Mouse (Mus musculus): ENCODE data around the gene Mfsd2a. TPM values are rescaled to one million over a fixed set of nuclear protein-coding genes. Genes with fewer than 3 reads are reported as not detected.
A peak's percentile ranks its signal among the peaks of the same experiment; 100 is the strongest.
"Not testable (repeated sequence)": the region's sequence is repeated elsewhere in the genome, so short reads cannot be mapped to it uniquely, and the experiment has no call there.

Gene Mfsd2a
- polyA plus RNA-seq, 1 experiment from 2014 or later: 0.38 TPM

- Histone ChIP-seq H3K4me1 (ENCODE audit: insufficient read depth, low read depth, low read length) (no peaks in the 10 kb centered on the region), H3K27me3 (replicated peaks; ENCODE audit: insufficient read depth, low read length) (peaks cover 3% of the 10 kb centered on the region; the same call in 1 of the 2 replicates), H3K27ac (ENCODE audit: low read length) (no peak overlapping the region), H3K4me2 (replicated peaks; ENCODE audit: low read depth, low read length) (no peak overlapping the region), H3K36me3 (ENCODE audit: insufficient read depth, low read length) (no peaks in the 10 kb centered on the region), H3K4me3 (ENCODE audit: low read depth, low read length) (no peak overlapping the region), H3K9me3 (ENCODE audit: low read length) (no peaks in the 10 kb centered on the region), H3K9ac (replicated peaks; ENCODE audit: low read depth) (no peak overlapping the region)
- 56% methylated on average over 1 of the region's 1 CpGs for whole genome bisulfite sequencing
- ATAC-seq (no peak), DNase-seq (ENCODE audit: low spot score) (no peak)
- no peak for TF ChIP-seq EP300 (IDR thresholded peaks at IDR 0.05)
- TF ChIP-seq CTCF (IDR thresholded peaks at IDR 0.05): no peak
Observed at GRCm38 (mm10) chr4:122991177-122991576, 30.2 kb upstream of the Mfsd2a start.

- not testable (repeated sequence) for DNase-seq (ENCODE audit: low spot score); H3K4me3 ChIP-seq (ENCODE audit: low read depth, low read length); ATAC-seq; H3K36me3 ChIP-seq (ENCODE audit: insufficient read depth, low read length); H3K9ac ChIP-seq (replicated peaks; ENCODE audit: low read depth); H3K4me1 ChIP-seq (ENCODE audit: insufficient read depth, low read depth, low read length); H3K27ac ChIP-seq (ENCODE audit: low read length); H3K4me2 ChIP-seq (replicated peaks; ENCODE audit: low read depth, low read length); H3K9me3 ChIP-seq (ENCODE audit: low read length)
- TF ChIP-seq CTCF (IDR thresholded peaks at IDR 0.05): peak; percentile 52
- H3K27me3 ChIP-seq (replicated peaks; ENCODE audit: insufficient read depth, low read length): peaks cover 21% of the 10 kb centered on the region
- WGBS: 59% methylated on average over 3 of the region's 3 CpGs
Observed at GRCm38 (mm10) chr4:122988004-122988403, 27.0 kb upstream of the Mfsd2a start.

- no peak overlapping the region for H3K4me3 ChIP-seq (ENCODE audit: low read depth, low read length)
- 58% methylated on average over 4 of the region's 4 CpGs for WGBS
- no peak for TF ChIP-seq CTCF (IDR thresholded peaks at IDR 0.05)
- no peak for TF ChIP-seq EP300 (IDR thresholded peaks at IDR 0.05)
- no peaks in the 10 kb centered on the region for H3K36me3 ChIP-seq (ENCODE audit: insufficient read depth, low read length)
- no peak overlapping the region for H3K9ac ChIP-seq (replicated peaks; ENCODE audit: low read depth)
- ATAC-seq: no peak
- no peak overlapping the region for H3K4me2 ChIP-seq (replicated peaks; ENCODE audit: low read depth, low read length)
- H3K27me3 ChIP-seq (replicated peaks; ENCODE audit: insufficient read depth, low read length): peaks cover 21% of the 10 kb centered on the region
- no peak overlapping the region for H3K27ac ChIP-seq (ENCODE audit: low read length)
- H3K9me3 ChIP-seq (ENCODE audit: low read length): no peaks in the 10 kb centered on the region
- no peak for DNase-seq (ENCODE audit: low spot score)
- H3K4me1 ChIP-seq (ENCODE audit: insufficient read depth, low read depth, low read length): no peaks in the 10 kb centered on the region
Observed at GRCm38 (mm10) chr4:122987421-122987820, 26.4 kb upstream of the Mfsd2a start.

- Histone ChIP-seq H3K27ac (ENCODE audit: low read length) (no peak overlapping the region), H3K4me3 (ENCODE audit: low read depth, low read length) (no peak overlapping the region), H3K36me3 (ENCODE audit: insufficient read depth, low read length) (no peaks in the 10 kb centered on the region), H3K4me1 (ENCODE audit: insufficient read depth, low read depth, low read length) (no peaks in the 10 kb centered on the region), H3K9ac (replicated peaks; ENCODE audit: low read depth) (no peak overlapping the region), H3K9me3 (ENCODE audit: low read length) (no peaks in the 10 kb centered on the region), H3K4me2 (replicated peaks; ENCODE audit: low read depth, low read length) (no peak overlapping the region), H3K27me3 (replicated peaks; ENCODE audit: insufficient read depth, low read length) (peaks cover 24% of the 10 kb centered on the region)
- peak; percentile 90 for ATAC-seq
- DNase-seq (ENCODE audit: low spot score): peak; percentile 85
- 25% methylated on average over 8 of the region's 8 CpGs for WGBS
- TF ChIP-seq CTCF (IDR thresholded peaks at IDR 0.05): peak; percentile 92
- TF ChIP-seq EP300 (IDR thresholded peaks at IDR 0.05): no peak
Observed at GRCm38 (mm10) chr4:122985110-122985509, 24.1 kb upstream of the Mfsd2a start.

- H3K27me3 ChIP-seq (replicated peaks; ENCODE audit: insufficient read depth, low read length): peaks cover 29% of the 10 kb centered on the region
- TF ChIP-seq CTCF (IDR thresholded peaks at IDR 0.05) (no peak), EP300 (IDR thresholded peaks at IDR 0.05) (no peak)
- H3K9me3 ChIP-seq (ENCODE audit: low read length): no peaks in the 10 kb centered on the region
- H3K4me1 ChIP-seq (ENCODE audit: insufficient read depth, low read depth, low read length): no peaks in the 10 kb centered on the region
- DNase-seq (ENCODE audit: low spot score) (no peak), ATAC-seq (no peak)
- no peak overlapping the region for H3K9ac ChIP-seq (replicated peaks; ENCODE audit: low read depth)
- H3K4me2 ChIP-seq (replicated peaks; ENCODE audit: low read depth, low read length): no peak overlapping the region
- H3K4me3 ChIP-seq (ENCODE audit: low read depth, low read length): no peak overlapping the region
- H3K27ac ChIP-seq (ENCODE audit: low read length): no peak overlapping the region
- H3K36me3 ChIP-seq (ENCODE audit: insufficient read depth, low read length): no peaks in the 10 kb centered on the region
- 17% methylated on average over 17 of the region's 17 CpGs for WGBS
Observed at GRCm38 (mm10) chr4:122983486-122984261, 22.7 kb upstream of the Mfsd2a start.

- no peaks in the 10 kb centered on the region for H3K4me1 ChIP-seq (ENCODE audit: insufficient read depth, low read depth, low read length)
- WGBS: 62% methylated on average over 3 of the region's 3 CpGs
- ATAC-seq: no peak
Observed at GRCm38 (mm10) chr4:122982537-122982936, 21.5 kb upstream of the Mfsd2a start.

More at GRCm38 (mm10) chr4:122982537-122982936, 21.5 kb upstream of the Mfsd2a start:
- no peak overlapping the region for H3K9ac ChIP-seq (replicated peaks; ENCODE audit: low read depth)
- H3K4me2 ChIP-seq (replicated peaks; ENCODE audit: low read depth, low read length): no peak overlapping the region
- H3K27ac ChIP-seq (ENCODE audit: low read length): no peak overlapping the region
- TF ChIP-seq EP300 (IDR thresholded peaks at IDR 0.05): no peak
- no peak for TF ChIP-seq CTCF (IDR thresholded peaks at IDR 0.05)
- no peak overlapping the region for H3K4me3 ChIP-seq (ENCODE audit: low read depth, low read length)
- no peaks in the 10 kb centered on the region for H3K9me3 ChIP-seq (ENCODE audit: low read length)
- H3K27me3 ChIP-seq (replicated peaks; ENCODE audit: insufficient read depth, low read length): peaks cover 32% of the 10 kb centered on the region
- no peaks in the 10 kb centered on the region for H3K36me3 ChIP-seq (ENCODE audit: insufficient read depth, low read length)
- DNase-seq (ENCODE audit: low spot score): no peak
